Mouse (Mus musculus) brain, adult 2 months (tissue): Measurements from ENCODE around the gene Cd164.

Experiments
- DNase-seq: peaks from one replicate; pipeline ENCODE4 v3.0.0; 2011; ENCODE audit warnings: low read depth, low spot score

Gene Cd164

GRCm38 (mm10) chr10:41518981-41519618 is at the start of gene Cd164:
Gene Cd164, plus strand, starts transcription at chr10:41519414.
- DNase-seq = peak; percentile 98

- DNase-seq = no peak
Measured at GRCm38 (mm10) chr10:41470693-41471092, 48.5 kb upstream of the Cd164 start.

GRCm38 (mm10) chr10:41472534-41472933 is 46.7 kb upstream of the Cd164 start:
- DNase-seq = no peak

GRCm38 (mm10) chr10:41472962-41473481 is 46.2 kb upstream of the Cd164 start:
- DNase-seq = no peak

- DNase-seq = no peak
Measured at GRCm38 (mm10) chr10:41473782-41474468, 45.3 kb upstream of the Cd164 start.

GRCm38 (mm10) chr10:41474981-41475391 is 44.2 kb upstream of the Cd164 start:
- no peak for DNase-seq

DNA sequence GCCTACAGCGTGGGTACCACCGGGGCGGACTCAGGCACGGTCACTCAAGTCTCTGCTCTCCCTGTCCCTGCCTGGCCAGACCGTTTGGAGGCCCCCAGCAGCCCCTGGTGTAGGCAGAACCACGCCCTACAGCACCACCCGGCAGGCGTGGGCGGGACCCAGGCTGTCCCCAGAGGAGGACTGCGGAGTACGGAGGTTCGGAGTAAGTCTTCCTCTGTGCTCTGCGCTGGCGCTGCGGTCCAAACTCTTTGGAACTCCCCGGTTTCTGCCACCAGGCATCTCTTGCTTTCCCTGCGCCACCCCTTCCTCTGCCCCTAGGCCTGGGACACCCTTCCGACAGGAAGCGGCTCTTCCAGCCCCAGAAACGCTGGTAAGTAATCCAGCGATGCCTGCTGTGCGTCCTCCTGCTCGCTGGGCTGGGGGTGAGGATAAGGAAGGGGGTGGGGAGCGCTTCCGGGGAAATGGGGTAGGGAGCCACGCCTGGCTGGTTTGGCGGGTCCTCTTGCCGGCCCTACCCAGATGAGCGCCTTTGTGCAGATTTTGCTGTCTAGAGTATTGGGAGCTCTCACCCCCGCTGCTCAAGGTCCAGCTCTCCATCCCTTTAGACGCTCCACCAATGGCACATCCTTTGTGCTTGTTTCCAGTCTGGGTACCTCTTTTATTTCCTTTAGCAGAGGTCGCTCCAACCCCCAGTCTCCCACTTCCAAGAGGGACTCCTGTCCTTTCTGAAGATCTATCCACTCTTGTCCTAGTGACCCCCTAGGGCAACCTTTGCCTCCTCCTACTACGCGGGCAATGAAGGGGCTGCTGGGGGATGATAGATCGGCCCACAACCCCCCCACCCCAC is 42.8 kb upstream of the Cd164 start, which contains the start of gene Mical1:
Gene Mical1 (plus strand): TSS at position 144 of the 847 bp plus-strand sequence.
- DNase-seq = peak; percentile 46

- DNase-seq = no peak
Measured at GRCm38 (mm10) chr10:41477018-41477277, 42.3 kb upstream of the Cd164 start.

DNA sequence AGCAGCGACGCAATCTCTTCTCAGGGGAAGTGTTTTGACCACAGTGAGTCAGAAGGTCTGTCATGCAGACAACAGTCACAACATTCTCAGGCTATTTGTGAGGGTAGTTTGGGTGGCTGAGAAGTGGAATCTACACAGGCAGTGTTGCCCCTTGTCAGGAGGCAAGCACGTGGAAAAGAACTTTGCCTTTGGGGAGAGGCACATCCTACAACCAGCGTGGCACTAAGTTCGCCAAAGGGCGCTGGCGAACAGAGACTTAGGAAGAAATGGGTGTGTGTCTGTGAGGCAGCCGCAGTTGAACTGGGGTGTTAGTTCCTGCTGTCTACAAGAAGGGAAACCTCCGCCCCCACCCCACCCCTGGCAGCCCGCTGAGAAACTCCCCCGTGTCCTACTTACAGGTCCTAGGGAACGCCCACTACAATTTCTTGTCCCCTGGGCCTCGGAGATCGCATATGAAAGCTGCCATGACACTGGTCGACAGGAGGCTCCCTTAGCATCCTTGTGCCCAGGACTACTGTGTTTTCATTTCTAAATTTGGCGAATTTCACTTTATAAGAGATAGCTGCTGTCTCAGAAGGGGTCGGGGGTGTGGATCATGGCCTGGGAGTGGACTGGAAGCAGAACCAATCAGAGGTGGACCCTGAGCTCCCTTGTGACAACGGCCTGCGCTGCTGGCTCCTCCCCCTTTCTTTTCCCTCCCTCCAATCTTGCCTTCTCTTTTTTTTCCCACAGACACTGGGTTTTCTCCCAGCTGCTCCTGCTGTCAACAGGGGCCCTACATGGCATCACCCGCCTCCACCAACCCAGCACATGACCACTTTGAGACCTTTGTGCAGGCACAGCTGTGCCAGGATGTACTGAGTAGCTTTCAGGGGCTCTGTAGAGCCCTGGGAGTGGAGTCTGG is 41.7 kb upstream of the Cd164 start:
- peak; percentile 60 for DNase-seq

DNA sequence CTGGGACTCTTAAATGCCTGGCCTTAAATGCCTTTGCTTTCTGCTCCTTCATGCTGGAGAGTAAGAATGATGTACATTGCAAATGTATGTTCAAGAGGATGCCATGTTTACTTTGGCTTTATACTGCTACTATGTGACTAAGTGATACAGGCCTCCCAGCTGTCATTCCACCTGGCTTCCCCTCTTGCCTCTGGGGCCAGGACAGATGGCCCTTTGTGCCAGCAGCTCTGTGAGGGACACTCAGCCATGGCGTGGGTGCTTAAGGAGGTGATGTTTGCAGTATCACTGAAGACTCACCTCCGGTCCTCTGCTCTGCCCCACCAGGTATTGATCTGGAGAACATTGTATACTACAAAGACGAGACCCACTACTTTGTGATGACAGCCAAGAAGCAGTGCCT is 39.3 kb upstream of the Cd164 start:
- DNase-seq = no peak

- no peak for DNase-seq
Measured at GRCm38 (mm10) chr10:41480938-41481880, 38.0 kb upstream of the Cd164 start.

DNA sequence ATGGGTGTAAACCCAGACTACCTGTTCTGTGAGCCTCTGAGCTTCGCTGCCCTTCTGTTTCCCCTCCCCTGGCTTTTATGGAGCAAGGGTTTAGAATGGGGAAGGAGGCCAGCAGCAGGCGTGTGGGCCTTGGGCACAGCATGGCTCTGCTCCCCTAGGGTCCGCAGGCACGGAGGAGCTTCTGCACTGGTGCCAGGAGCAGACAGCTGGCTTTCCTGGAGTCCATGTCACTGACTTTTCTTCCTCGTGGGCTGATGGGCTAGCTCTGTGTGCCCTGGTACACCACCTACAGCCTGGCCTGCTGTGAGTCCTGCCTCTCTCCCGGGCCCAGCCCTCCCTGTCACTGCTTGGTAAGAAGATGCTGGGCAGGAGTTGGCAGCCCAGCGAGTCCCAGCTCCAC is 36.8 kb upstream of the Cd164 start:
- DNase-seq = no peak

GRCm38 (mm10) chr10:41485778-41486177 is 33.4 kb upstream of the Cd164 start:
- no peak for DNase-seq

GRCm38 (mm10) chr10:41486506-41487170 is 32.6 kb upstream of the Cd164 start:
- DNase-seq = no peak

DNA sequence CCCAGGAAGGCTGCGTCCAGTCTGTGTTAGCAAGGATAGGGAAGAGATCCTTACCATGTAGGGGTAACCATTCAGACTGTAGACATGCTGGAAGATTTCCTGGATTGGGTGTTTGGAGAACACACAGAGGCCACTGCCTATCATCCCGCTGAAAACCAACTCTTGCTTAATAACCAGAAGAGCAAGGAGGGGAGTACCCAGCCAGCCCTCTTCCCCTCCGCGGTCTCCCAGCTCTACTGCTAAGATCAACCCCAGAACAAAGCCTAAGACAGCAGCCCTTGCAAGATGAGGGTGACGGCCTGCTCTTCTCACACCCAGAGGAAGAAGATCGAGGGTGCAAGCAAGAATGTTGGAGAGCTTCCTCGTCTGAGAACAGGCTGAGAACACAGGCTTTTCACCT is 30.3 kb upstream of the Cd164 start:
- no peak for DNase-seq

GRCm38 (mm10) chr10:41489294-41489693 is 29.9 kb upstream of the Cd164 start:
- DNase-seq = no peak

DNA sequence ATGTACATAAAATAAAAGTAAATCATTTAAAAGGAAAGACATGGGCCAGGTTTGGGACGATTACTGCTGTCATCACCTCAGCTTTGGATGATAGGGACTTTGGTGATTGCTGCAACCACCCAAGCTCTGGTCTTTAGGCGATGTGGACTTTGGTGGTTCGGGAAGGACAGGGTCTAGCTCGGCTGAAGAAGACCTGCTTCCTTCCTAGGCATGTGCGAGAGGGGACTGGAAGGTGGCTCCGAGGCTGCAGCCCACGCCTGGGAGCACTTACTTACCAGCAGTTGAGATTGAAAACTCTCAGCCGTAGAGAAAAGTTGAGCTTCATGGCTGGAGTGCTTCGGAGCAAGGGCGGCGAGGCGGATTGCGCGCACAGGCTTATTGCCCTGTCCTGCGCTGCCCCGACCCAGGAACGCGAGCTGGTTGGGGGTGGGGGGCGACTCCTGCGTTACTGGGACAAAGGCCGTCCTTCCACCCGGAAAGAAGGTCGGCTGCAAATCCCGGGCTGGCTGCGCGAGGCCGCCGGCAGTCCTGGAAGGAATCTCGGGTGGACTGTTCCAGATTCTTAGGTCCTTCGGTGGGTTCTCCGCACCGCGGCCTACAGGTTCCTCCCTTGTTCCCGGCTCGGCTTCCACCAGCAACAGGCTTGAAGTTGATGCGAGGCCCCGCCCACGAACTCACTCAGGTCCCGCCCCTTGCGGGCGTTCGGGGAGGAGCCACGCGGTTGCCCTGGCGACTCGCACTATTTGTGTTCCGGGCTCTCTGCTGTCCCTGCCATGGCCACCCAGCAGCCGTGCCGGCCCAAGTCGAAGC is 29.3 kb upstream of the Cd164 start, which contains the start of the genes Smpd2 and Ppil6:
Gene Smpd2 (minus strand): TSS at position 662 of the 810 bp plus-strand sequence.
Gene Ppil6 (plus strand): TSS at position 732 of the 810 bp plus-strand sequence.
- DNase-seq = peak; percentile 95

DNA sequence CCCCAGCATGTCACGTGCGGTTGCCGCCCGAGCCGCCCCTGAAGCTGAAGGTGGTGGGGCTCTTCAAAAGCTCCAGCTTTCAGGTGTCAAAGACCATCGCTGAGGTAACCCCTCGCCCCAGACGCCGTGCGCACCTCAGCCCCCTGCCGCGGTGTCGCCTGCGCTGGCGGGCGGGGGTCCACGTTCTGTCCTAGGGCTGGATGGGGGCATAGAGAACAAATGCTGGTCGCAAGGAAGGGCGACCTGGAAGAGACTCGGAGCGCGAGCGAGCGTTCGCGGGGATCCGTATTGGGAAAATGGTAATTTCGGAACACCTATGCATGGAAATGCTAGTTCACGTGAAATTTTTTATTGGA is 28.7 kb upstream of the Cd164 start:
- no peak for DNase-seq

DNA sequence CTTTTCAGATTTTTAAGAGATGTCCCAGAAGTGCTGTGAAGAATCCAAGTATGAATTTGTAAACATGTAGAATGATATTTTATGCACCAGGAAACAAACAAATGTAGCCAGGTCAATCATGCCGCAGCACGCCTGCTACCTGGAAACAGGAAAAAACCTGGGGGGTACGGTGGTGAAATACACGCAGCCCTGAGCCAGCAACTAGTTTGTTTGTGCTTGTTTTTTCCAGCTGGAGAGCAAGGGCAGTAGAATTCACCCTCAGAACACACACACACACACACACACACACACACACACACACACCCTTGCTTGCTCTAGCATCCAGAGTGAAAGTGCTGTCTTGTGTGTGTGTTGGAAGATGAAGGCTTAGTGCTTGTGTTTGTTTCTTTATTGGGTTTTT is 28.1 kb upstream of the Cd164 start:
- DNase-seq = no peak
